Mouse (Mus musculus) adipocyte (in vitro differentiated cells): ENCODE data around the gene C2.

Experiments
- DNase-seq: peaks from one replicate; pipeline ENCODE4 v3.0.0-alpha.2; 2016; ENCODE audit warnings: low spot score

The C2 gene

DNA sequence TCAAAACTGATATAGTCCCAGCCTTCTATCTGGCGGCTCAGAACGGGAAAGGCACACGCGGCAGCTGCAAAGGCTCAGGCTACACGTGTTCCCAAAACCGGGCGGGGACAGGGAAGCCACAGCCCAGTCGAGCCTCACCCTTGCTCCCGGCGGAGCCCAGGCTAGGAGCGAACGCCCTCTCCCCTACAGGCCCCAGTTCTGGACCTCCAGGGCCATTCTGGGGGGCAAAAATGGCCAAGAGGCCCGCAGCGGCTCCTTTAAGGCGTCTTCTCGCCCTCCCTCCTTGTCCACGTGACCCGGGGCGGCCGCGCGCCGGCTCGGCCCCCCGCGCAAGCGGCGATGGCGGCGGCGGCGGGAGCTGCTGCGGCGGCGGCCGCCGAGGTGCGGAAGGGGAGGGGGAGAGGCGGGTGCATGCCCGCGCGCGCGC lies at the start of gene C2, which contains the start of gene Ehmt2:
TSS of gene C2 (minus strand) at position 106 of the 427 bp plus-strand sequence.
TSS of gene Ehmt2 (plus strand) at position 310 of the 427 bp plus-strand sequence.
- DNase-seq = peak; percentile 87

DNA sequence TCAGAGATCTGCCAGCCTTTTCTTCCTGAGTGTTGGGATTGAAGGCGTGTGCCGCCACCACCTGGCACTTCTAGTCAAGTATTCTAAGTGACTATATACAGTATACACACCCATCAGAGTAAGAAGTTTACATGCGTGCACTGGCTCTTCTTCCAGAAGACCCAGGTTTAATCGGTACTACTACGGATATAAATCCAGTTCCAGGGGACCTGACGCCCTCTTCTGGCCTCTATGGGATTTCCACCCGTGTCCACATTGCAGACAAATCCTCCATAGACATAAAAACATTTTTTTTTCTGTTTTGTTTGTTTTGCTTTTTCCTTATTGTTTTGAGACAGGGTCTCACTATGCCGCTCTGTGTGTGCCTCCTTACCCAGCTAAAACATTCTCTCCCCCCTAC lies 49.5 kb upstream of the C2 start:
- DNase-seq = no peak

DNA sequence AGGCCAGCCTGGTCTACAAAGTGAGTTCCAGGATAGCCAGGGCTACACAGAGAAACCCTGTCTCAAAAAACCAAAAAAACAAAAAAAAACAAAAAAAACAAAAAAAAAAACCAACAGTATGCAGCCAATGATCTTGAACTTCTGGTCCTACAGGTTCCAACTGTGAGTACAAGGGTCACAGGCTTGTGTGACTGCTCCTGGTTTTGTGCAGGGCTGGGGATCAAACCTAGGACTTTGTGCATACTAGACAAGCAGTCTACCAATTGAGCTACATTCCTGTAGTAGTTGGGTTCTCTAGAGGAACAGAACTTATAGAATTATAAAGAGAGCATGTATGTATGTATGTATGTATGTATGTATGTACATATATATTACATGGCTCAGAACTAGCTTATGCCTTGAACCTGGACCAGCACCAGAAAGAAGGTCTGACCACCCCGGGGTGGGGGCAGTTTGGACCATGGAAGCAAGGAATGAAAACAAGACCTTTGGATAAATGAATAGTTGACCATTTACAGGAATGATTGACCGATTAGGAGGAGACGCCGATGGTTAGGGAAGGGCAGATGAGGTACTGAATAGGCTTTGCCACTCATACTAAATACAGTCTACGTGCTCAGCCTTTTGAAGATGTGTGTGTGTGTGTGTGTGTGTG lies 48.5 kb upstream of the C2 start:
- DNase-seq = no peak

DNA sequence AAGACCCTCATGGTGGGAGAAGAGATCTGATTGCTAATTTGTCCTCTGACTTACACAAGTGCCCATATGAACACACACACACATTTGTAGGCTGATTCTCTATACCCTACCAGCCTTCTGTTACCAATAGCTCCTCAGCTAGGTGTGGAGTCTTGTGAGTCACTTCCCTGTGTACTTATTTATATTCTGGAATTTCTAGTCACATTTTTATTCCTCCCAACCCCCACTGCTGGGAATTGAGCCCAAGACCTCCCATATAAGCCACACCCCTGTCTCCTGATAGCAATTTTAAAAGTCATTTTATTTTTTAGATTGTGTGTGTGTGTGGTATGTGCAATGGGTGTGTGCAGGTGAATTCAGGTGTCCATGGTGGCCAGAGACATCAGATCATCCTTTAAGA lies 46.3 kb upstream of the C2 start:
- DNase-seq = no peak

DNA sequence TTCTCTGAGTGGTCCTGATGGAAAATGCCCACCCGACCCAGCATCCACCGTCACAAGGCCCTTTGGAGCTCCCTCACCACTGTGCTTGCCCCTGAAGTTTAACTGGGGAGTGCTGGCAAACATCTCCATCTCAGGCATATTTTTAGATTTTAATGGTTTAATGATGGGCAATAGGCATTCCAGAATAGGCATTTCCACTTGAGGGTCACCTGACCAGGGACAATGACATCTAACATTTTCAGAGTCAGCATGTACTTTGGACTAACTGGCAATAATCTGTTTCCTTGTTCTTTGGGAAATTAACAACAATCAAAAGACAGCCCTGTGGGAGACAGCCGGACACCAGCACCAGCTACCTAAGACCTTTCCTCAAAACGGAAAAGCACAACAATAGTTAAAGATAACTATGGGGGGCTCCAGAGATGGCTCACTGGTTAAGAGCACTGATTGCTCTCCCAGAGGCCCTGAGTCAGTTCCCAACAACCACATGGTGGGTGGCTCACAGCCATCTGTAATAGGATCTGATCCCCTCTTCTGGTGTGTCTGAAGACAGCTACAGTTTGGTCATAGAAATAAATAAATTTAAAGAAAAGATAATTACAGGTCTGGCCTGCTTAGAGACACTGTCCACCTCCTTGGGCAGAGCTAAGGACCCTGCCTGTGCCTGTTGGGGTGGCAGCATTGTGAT lies 45.2 kb upstream of the C2 start:
- DNase-seq = no peak

DNA sequence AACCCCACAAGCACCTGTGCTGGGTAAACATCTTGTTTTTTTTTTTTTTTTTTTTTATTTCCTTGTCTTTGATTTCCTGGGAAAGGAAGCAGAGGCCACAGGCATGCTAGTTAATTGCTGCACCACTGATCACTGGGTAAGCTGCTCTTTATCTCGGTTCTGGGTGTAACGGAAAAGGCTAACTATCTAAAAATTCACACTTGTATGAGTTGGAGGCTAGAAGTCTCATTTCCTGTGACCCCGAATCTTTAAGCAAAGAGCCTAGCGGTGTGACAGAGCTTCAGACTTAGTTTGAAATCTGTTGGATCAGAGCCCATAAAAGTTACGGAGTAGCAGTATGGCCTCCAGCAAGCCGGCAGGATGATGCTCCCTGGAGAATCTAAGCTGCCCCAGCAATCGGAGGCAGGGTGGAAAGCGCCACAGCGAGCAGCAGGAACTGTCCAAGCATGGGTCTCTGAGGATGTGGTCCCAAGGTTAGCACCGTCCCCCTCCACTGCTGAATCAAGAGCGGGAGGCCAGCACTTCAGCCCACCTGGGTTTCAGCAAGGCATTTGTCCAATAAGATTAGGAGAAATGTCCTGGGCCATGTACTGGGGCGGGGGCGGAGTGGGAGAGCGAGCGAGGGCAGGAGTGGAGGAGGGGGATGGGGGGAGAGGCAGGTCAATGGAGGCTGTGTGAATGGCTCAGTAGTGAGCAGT lies 43.4 kb upstream of the C2 start:
- DNase-seq = no peak

DNA sequence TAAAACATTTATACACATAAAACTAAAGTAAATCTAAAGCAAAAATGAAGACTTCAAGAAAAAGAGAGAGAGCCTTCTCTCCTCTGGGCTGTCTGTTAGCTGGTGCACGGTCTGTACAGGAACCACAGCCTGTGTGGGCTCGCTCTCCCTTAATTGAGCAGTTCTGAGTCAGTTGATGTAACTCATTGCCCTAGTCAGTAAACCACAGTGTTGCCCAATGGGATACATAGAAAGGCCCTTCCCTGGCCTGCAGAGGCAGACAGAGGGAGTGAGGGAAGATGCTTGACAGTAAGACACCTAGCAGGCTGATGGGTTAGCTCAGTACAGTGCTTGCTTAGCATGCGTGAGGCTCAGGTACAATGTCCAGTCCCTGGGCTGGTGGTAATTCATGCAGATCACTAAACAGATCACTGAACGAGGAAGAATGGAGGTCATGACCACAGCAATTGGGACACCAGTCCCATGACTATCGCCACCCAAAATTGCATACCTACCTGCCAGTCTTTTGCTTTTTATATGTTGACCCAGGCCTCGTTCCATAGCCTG lies 40.0 kb upstream of the C2 start:
- DNase-seq = no peak

DNA sequence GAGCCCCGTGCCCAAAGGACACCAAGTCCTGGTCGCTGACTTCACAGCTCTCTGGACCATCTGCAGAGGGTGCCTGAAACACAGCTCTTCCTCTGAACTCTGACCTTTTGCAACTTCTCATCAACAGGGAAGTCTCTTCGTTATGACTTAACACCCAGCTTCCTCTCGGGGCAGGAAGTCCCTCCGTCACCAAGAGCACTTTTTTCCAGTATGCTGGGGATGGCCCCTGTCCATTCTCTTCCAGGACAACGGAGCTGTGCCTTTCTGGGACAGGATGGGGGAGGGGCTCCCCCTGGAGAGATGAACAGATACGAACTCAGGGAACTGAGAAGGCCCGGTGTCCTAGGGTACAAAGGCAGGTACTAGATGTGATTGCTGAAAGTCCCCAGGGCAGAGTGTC lies 36.8 kb upstream of the C2 start:
- no peak for DNase-seq

DNA sequence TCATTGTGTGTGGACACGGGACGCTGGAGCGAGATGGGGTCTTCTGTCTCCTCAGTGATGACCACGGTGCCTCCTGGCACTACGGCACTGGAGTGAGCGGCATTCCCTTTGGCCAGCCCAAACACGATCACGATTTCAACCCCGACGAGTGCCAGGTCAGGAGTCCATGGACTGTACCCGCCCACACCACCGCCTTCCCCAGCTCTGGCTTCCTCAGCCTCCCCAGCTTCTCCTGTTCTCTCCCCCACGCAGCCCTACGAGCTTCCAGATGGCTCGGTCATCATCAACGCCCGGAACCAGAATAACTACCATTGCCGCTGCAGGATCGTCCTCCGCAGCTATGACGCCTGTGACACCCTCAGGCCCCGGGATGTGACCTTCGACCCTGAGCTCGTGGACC lies 36.0 kb upstream of the C2 start:
- no peak for DNase-seq

DNA sequence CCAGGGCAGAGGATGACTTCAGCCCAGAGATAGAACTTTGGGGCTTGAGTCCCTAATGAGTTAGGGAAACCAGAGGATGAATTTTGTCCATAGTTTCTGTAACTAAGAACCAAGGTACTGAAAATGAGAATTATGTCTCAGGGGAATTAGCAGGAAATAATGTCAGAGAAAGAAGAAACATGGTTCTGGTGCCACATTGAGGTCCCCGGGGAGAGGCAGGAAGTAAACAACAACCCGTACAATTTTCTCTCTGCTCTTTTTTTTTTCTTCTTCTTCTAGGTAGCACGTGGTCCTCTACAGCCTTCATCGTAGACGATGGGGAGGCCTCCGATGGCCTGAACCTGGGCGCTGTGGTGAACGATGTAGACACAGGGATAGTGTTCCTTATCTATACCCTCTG lies 34.2 kb upstream of the C2 start:
- no peak for DNase-seq

DNA sequence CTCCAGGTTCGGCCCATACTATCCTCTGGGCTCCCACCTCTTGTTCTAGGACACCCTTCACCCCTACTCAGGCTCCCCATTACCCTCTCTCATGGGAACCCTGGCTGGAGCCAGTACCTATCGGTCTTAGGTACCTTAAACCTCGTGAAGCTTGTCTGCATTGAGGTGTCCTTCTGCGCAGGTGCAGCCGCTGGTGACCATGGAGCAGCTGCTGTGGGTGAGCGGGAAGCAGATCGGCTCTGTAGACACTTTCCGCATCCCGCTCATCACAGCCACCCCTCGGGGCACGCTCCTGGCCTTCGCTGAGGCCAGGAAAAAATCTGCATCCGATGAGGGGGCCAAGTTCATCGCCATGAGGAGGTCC lies 33.7 kb upstream of the C2 start:
- DNase-seq = no peak

DNA sequence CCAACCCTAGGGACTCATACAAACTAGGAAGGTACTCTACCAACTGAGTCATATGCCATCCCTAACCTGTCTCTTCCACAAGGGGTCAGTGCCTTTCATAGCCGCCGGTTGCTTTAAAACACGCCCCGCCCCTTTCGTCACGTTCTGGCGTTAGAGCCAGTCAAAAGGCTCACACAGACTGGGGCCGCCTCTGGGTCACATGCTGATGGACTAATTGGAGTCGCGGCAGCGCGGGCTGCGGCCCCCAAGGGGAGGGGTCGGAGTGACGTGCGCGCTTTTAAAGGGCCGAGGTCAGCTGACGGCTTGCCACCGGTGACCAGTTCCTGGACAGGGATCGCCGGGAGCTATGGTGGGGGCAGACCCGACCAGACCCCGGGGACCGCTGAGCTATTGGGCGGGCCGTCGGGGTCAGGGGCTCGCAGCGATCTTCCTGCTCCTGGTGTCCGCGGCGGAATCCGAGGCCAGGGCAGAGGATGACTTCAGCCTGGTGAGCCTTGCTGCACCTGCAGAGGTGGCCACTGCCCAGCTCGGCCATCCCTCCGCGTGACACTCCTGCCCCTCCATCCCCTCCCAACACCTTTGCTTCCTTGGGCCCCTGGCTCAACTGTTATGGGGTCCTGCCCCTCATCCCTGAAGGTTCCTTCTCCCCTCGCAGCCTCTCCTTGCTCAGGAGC lies 33.1 kb upstream of the C2 start, which contains the start of gene Neu1:
TSS of gene Neu1 (plus strand) at position 193 of the 674 bp plus-strand sequence.
- peak; percentile 100 for DNase-seq

DNA sequence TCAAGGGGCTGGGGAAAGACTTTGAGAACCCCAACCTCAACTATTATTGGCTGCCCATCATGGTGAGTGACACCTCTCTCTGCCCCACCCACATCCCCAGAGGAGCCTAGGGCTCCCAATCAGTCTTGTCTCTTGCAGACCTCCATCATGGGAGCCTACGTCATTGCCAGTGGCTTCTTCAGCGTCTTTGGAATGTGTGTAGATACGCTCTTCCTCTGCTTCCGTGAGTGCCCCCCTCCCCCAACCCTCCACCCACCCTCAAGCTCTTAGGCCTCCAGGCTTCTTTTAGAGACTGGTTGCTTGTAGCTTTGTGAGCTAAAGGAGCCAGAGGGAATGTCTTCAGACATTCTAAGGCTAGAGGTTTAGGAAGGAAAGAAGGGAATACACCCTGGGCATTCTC lies 30.8 kb upstream of the C2 start:
- DNase-seq = no peak

DNA sequence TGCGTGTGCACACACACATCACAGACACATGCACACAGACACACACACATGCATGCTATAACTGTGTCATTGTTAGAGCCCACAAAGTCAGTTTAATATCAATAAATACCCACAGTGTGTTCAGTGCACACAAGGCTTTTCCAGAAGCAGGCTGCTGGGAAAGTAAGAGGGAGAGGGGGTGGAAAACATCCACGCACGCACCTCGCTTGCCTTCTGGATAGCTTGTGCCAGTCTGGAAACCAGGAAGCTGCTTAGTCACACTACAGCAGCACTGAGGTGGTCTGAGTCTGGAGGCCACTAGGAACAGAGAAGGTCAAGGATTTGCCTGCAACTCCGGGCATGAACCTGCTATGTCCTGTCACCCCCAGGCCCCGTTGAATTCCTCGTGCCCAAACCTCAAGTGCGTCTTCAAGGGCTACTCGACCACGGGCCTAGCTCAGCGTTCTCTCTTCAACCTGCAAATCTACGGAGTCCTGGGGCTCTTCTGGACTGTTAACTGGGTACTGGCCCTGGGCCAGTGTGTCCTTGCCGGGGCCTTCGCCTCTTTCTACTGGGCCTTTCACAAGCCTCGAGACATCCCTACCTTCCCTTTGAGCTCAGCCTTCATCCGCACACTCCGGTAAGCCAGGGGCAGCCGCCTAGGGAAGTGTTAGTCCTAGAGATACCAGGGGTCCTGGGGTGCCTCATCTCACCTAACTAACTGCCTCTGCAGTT lies 29.4 kb upstream of the C2 start:
- DNase-seq = no peak

DNA sequence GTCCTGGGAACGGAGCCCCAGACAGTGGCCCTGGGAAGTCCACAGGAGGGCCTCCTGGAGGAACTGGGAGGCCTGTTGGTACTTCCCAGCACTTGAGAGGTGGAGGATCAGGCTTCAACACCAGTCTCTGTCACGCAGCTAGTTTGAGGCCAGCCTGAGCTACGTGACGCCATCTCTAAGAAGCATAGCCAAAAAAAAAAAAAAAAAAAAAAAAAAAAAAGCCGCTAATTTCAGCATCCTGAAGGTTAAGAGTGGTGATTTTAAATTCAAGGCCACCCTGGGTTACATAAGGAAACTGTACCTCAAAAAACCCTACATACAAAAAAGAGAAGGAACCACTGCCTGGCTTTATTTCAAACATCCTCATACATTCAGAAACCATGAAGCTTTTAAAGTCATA lies 26.2 kb upstream of the C2 start:
- DNase-seq = no peak

DNA sequence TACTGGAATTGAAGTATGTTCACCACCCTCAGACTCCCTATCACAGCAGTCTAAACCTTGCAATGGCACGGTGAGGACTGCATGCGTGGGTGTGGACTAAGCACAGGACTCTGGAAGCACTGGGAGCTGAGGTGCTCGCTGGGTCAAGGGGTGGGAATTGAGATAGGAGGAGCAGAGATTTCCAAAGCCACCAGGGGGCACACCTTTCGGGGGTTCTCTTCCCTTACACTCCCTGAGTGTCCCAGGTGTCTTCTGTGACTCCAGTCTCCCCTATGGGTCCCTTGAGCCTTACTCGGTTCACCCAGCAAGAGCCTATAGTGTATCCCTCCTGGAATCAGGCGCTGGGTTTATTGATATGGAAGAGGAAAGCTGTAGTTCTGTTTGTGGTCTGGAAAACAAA lies 24.9 kb upstream of the C2 start:
- DNase-seq = no peak

DNA sequence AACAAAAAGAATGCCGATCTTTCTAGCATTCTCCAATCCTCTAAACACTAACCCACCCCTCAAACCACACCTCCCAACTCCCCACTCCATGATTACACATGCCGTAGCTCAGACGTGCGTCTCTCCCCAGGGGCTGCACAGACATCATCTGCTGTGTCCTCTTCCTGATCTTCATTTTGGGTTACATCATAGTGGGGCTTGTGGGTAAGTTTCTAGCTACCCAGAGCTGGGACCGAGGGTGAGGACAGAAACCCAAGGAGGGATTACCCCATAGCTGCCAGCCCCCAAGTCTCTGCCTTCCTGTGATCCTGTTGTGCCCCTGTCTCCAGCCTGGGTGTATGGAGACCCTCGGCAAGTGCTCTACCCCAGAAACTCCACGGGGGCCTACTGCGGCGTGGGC lies 19.1 kb upstream of the C2 start:
- no peak for DNase-seq

DNA sequence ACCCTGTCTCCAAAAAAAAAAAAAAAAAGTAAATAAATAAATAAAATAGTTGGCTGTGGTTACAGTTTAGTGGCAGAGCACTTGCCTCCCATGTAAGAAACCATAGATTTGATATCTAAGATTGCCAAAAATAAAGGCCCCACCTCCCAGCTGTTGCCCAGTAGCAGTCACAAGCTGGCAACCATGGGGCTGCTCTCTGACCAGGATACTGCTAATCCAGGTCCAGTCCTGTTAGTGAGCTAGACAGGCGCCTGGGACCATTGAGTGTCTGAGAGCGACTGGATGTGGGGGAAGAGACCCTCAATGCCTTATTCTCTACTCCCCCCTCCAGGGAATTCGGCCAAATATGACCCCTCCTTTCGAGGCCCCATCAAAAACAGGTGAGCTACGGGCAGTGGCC lies 18.3 kb upstream of the C2 start:
- DNase-seq = peak; percentile 79

DNA sequence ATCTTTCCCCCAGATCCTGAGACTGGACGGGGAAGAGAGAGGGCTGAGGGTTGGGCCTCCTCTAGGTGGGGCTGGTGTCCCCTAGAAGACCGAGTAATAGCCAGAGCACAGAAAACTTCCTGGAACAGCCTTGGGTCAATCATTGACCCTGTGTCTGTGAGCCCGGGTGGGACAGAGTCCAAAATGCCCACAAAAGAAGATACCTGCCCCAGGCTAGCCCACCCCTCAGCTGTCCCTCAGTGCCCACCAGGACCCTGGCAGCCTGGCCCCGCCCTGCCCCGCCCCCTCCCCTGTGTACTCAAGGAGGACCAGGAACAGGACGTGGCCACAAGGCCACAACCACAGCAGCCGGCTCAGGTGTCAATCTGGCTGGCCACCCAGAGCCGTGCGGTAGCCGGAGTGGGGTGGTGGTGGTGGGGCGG lies 17.4 kb upstream of the C2 start:
- DNase-seq = no peak

DNA sequence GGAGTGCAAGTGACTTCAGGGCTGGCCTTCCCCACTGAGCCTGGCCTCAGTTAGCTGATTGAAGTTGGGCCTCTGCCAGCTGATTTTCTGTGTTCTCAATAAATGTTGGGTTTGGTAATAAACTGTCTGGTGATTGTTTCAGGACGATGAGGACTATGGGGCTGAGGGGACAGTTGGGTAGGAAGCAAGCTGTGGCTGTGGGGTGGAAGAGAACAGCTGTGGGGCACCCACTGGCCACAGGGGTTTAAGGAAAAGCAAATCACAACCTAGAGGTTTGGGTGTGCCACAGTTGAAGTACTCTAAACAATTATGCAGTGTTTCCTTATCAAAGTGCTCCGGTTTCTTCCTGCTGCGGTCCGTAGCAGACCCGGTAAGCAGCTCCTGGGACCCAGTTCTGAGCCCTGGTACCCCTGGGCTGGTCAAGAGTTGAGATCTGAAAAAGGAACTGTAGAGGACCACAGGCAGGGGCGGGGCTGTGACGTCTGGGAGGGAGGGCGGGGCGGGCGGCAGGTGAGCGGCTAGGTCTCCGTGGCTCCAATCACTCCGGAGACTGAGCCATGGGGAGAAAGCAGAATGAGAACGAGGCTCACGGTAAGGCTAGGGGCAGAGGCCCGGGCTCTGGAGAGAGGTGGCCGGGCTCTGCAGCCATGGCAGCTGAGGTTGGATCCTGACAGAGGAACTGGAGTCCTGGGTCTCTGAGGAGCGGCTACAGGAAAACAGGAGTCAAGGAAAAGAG lies 16.0 kb upstream of the C2 start, which contains the start of gene Slc44a4:
TSS of gene Slc44a4 (plus strand) at position 537 of the 736 bp plus-strand sequence.
- DNase-seq = no peak

DNA sequence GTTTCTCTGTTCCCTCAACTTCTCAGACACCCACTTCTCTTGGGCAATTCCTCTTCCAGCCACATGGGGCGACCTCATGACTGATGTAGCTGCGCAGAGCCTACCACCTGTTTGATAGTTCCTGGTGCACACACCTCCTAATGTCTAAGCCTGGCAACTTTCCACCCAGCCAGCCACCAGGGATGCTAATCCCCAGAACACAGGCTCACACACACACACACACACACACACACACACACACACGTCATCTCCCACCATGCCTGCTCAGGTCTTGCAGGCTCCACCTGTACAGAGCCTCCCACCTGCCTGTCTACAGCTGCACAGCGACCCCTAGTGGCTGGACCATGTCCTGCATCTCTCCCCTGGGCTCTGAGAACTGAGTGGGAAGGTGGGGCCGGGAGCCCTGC lies 13.9 kb upstream of the C2 start:
- DNase-seq = peak; percentile 59
